Mouse (Mus musculus) adipocyte (in vitro differentiated cells): ENCODE data around the gene Tom1.

Source experiments
- DNase-seq: peaks from one replicate; pipeline ENCODE4 v3.0.0-alpha.2; 2016; ENCODE audit warnings: low spot score

The Tom1 gene

DNA sequence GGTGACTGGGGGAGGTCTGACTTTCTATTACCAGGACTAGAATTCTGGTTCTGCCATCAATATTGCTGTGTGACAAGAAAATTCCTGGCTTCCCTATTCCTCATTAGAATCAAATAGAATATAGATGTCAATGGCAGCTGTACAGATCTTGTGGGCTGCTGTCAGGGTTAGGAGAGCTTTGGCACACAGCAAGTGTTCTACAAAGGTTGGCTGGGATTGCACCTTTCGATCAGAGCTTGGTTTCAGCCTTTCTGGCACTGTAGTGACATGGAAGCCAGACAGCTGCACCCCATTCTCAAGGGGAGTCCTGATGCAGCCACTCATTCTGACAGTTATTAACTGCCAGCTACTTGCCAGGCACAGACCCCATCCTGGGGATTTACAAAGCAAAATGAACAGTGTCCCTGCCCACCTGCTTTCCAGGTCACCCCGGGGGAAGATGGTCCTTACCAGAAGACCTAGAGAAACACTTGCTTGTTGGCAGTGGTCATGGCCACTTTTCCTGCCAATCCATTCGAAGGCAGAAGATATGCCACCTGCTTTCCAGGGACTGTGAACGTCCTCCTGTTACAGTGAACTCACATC, 57.4 kb downstream of the Tom1 start:
- no peak for DNase-seq

- peak; percentile 98 for DNase-seq
Measured at GRCm38 (mm10) chr8:75093399-75094156, 60.1 kb downstream of the Tom1 start, which contains the start of gene Hmox1. Gene Hmox1, plus strand, starts transcription at chr8:75093621.

- no peak for DNase-seq
Measured at GRCm38 (mm10) chr8:75102956-75103355, 69.5 kb downstream of the Tom1 start.

DNA sequence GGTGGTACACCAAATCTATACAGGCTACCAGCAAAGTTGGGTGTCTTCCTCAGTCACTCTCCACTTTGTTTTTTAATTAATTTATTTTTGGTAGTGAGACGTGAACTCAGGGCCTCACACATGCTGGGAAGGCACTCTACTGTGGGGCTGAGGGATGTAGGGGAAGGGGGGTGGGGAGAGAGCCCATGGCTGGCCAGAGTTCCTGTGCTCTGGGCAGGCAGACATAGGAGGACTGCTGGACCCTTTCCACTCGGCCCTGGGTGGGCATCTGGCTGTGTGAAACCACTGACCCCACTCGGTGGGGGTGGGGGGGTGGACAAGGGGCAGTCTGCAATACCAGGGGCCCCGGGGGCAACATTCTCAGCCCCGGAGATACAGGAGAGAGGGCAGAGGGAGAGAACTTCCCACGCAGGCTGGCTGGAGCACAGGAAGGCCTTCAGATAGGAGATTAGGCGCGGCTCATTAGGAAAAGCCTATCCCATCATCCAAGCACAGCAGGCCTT, 69.9 kb downstream of the Tom1 start:
- DNase-seq = no peak

- DNase-seq = peak; percentile 87
Measured at GRCm38 (mm10) chr8:75108527-75109235, 75.2 kb downstream of the Tom1 start.

- peak; percentile 100 for DNase-seq
Measured at GRCm38 (mm10) chr8:75109236-75109967, 75.9 kb downstream of the Tom1 start, which contains the start of gene Mcm5. Gene Mcm5, plus strand, starts transcription at chr8:75109569.

GRCm38 (mm10) chr8:75110093-75110492, 76.6 kb downstream of the Tom1 start:
- no peak for DNase-seq

DNA sequence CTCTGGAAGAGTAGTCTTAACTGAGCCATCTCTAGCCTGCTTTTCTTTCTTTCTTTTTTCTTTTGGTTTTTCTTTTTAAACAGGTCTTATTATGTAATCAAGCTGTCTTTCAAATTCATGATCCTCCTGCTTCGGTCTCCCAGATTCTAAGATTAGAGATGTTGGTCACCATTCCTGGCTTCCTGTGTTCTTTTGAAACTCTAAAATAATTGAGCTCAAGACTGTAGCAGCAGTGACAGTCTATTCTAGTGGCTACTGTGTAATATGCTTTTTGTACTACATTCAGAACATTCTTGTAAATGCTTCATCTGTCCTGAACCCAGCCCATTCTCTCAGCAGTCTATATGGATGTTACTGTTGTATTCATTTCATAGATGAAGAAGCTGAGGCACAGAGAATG, 85.0 kb downstream of the Tom1 start:
- DNase-seq = no peak

- DNase-seq = no peak
Measured at GRCm38 (mm10) chr8:75119287-75119686, 85.8 kb downstream of the Tom1 start.
